Mouse (Mus musculus): Measurements from ENCODE around the gene Bdkrb1. TPM values are rescaled to one million over a fixed set of nuclear protein-coding genes. Genes with fewer than 3 reads are reported as not detected.

Bdkrb1 gene
- polyA plus RNA-seq, 1 experiment from 2014 or later = 0.17 TPM

GRCm38 (mm10) chr12:105563726-105564275 is 39.1 kb upstream of the Bdkrb1 start:
- Histone ChIP-seq H3K9ac (ENCODE audit: low read depth, low read length) (peak overlapping the region; percentile 43; the same call in 1 of the 2 replicates), H3K9me3 (ENCODE audit: control insufficient read depth, low read length) (peaks cover 9% of the 10 kb centered on the region), H3K36me3 (ENCODE audit: control insufficient read depth, insufficient read depth, low read length) (no peaks in the 10 kb centered on the region), H3K27me3 (replicated peaks; ENCODE audit: control insufficient read depth, insufficient read depth, low read length) (peaks cover 25% of the 10 kb centered on the region), H3K4me2 (ENCODE audit: low read depth, low read length) (peak overlapping the region; percentile 63), H3K4me1 (ENCODE audit: control insufficient read depth, insufficient read depth, low read length) (peaks cover 9% of the 10 kb centered on the region), H3K27ac (replicated peaks; ENCODE audit: low read depth, low read length) (no peak overlapping the region), H3K4me3 (ENCODE audit: low read depth, low read length) (peak overlapping the region; percentile 32)
- DNase-seq (ENCODE audit: low spot score) (no peak), ATAC-seq (ENCODE audit: low read depth) (0 out of 2 replicates have a peak, but pooled peaks have one; percentile 17)
- WGBS = 7% methylated on average over 25 of the region's 25 CpGs

DNA sequence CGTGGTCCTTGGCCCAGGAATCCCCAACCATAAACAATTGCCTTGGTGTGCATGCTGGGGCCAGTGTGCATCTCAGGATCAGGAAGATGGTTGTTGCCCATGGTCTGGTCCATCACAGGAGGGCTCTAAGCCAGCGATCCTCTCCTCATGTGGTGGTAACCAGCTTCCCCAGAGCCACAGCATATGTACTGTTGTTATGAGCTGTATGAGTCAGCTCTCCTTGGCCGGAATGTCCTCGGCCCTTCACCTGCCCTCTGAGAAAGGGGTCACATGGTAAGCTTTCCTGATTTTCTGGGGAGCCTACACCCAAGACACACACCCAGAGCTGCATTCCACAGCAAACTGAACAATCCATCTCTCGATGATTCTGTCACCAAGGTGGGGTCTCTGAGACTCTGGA is 37.7 kb upstream of the Bdkrb1 start:
- peaks cover 9% of the 10 kb centered on the region for H3K4me1 ChIP-seq (ENCODE audit: control insufficient read depth, insufficient read depth, low read length)
- no peak overlapping the region for H3K27ac ChIP-seq (replicated peaks; ENCODE audit: low read depth, low read length)
- H3K9ac ChIP-seq (ENCODE audit: low read depth, low read length) = no peak overlapping the region
- peaks cover 9% of the 10 kb centered on the region for H3K9me3 ChIP-seq (ENCODE audit: control insufficient read depth, low read length)
- H3K4me3 ChIP-seq (ENCODE audit: low read depth, low read length) = no peak overlapping the region
- ATAC-seq (ENCODE audit: low read depth) (no peak), DNase-seq (ENCODE audit: low spot score) (no peak)
- peaks cover 25% of the 10 kb centered on the region for H3K27me3 ChIP-seq (replicated peaks; ENCODE audit: control insufficient read depth, insufficient read depth, low read length)
- no peaks in the 10 kb centered on the region for H3K36me3 ChIP-seq (ENCODE audit: control insufficient read depth, insufficient read depth, low read length)
- 75% methylated on average over 5 of the region's 5 CpGs for WGBS
- no peak overlapping the region for H3K4me2 ChIP-seq (ENCODE audit: low read depth, low read length)

DNA sequence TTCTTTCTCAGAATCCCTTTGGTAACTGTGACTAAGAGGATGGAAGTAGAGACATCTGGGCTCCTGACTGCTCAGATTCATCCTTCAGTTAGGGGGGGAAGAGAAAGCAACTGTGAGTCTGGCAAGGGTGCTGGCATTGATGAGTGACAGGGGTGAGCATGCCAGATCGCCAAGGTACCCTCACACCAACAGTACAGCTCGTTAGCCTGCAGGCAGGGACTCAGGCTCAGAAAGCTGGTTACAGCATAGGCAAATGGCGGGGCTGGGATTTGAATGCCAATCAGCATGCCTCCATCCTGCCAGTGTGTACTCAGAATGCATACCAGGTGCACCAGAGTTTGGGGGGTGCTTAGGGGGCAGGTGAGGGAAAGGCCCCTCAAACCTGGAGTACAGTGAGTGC is 31.0 kb upstream of the Bdkrb1 start:
- H3K36me3 ChIP-seq (ENCODE audit: control insufficient read depth, insufficient read depth, low read length) = no peaks in the 10 kb centered on the region
- H3K27me3 ChIP-seq (replicated peaks; ENCODE audit: control insufficient read depth, insufficient read depth, low read length) = no peaks in the 10 kb centered on the region
- ATAC-seq (ENCODE audit: low read depth) (no peak), DNase-seq (ENCODE audit: low spot score) (no peak)
- no peaks in the 10 kb centered on the region for H3K4me1 ChIP-seq (ENCODE audit: control insufficient read depth, insufficient read depth, low read length)
- peaks cover 5% of the 10 kb centered on the region for H3K9me3 ChIP-seq (ENCODE audit: control insufficient read depth, low read length)
- H3K27ac ChIP-seq (replicated peaks; ENCODE audit: low read depth, low read length) = no peak overlapping the region
- H3K4me2 ChIP-seq (ENCODE audit: low read depth, low read length) = no peak overlapping the region
- WGBS = 55% methylated on average over 3 of the region's 3 CpGs
- no peak overlapping the region for H3K4me3 ChIP-seq (ENCODE audit: low read depth, low read length)
- H3K9ac ChIP-seq (ENCODE audit: low read depth, low read length) = no peak overlapping the region

- no peaks in the 10 kb centered on the region for H3K36me3 ChIP-seq (ENCODE audit: control insufficient read depth, insufficient read depth, low read length)
- H3K27me3 ChIP-seq (replicated peaks; ENCODE audit: control insufficient read depth, insufficient read depth, low read length) = no peaks in the 10 kb centered on the region
- H3K9ac ChIP-seq (ENCODE audit: low read depth, low read length) = no peak overlapping the region
- no peaks in the 10 kb centered on the region for H3K4me1 ChIP-seq (ENCODE audit: control insufficient read depth, insufficient read depth, low read length)
- no peak overlapping the region for H3K27ac ChIP-seq (replicated peaks; ENCODE audit: low read depth, low read length)
- 75% methylated on average over 2 of the region's 2 CpGs for WGBS
- DNase-seq (ENCODE audit: low spot score) = no peak
- H3K4me2 ChIP-seq (ENCODE audit: low read depth, low read length) = no peak overlapping the region
- ATAC-seq (ENCODE audit: low read depth) = no peak
- H3K4me3 ChIP-seq (ENCODE audit: low read depth, low read length) = no peak overlapping the region
- no peaks in the 10 kb centered on the region for H3K9me3 ChIP-seq (ENCODE audit: control insufficient read depth, low read length)
Measured at GRCm38 (mm10) chr12:105572622-105573021, 30.3 kb upstream of the Bdkrb1 start.

- H3K9me3 ChIP-seq (ENCODE audit: control insufficient read depth, low read length) = no peaks in the 10 kb centered on the region
- no peaks in the 10 kb centered on the region for H3K4me1 ChIP-seq (ENCODE audit: control insufficient read depth, insufficient read depth, low read length)
- no peak overlapping the region for H3K4me2 ChIP-seq (ENCODE audit: low read depth, low read length)
- DNase-seq (ENCODE audit: low spot score) = no peak
- H3K27ac ChIP-seq (replicated peaks; ENCODE audit: low read depth, low read length) = no peak overlapping the region
- H3K9ac ChIP-seq (ENCODE audit: low read depth, low read length) = no peak overlapping the region
- no peaks in the 10 kb centered on the region for H3K36me3 ChIP-seq (ENCODE audit: control insufficient read depth, insufficient read depth, low read length)
- ATAC-seq (ENCODE audit: low read depth) = no peak
- WGBS = 73% methylated on average over 4 of the region's 4 CpGs
- no peak overlapping the region for H3K4me3 ChIP-seq (ENCODE audit: low read depth, low read length)
- H3K27me3 ChIP-seq (replicated peaks; ENCODE audit: control insufficient read depth, insufficient read depth, low read length) = no peaks in the 10 kb centered on the region
Measured at GRCm38 (mm10) chr12:105574356-105574755, 28.5 kb upstream of the Bdkrb1 start.

GRCm38 (mm10) chr12:105580490-105580889 is 22.4 kb upstream of the Bdkrb1 start:
- H3K4me1 ChIP-seq (ENCODE audit: control insufficient read depth, insufficient read depth, low read length) = peaks cover 7% of the 10 kb centered on the region; the same call in 1 of the 2 replicates
- no peak overlapping the region for H3K9ac ChIP-seq (ENCODE audit: low read depth, low read length)
- no peak overlapping the region for H3K27ac ChIP-seq (replicated peaks; ENCODE audit: low read depth, low read length)
- no peak for ATAC-seq (ENCODE audit: low read depth)
- H3K4me3 ChIP-seq (ENCODE audit: low read depth, low read length) = no peak overlapping the region
- H3K27me3 ChIP-seq (replicated peaks; ENCODE audit: control insufficient read depth, insufficient read depth, low read length) = no peaks in the 10 kb centered on the region
- H3K4me2 ChIP-seq (ENCODE audit: low read depth, low read length) = no peak overlapping the region
- 69% methylated on average over 17 of the region's 17 CpGs for WGBS
- no peaks in the 10 kb centered on the region for H3K9me3 ChIP-seq (ENCODE audit: control insufficient read depth, low read length)
- DNase-seq (ENCODE audit: low spot score) = no peak
- no peaks in the 10 kb centered on the region for H3K36me3 ChIP-seq (ENCODE audit: control insufficient read depth, insufficient read depth, low read length)

DNA sequence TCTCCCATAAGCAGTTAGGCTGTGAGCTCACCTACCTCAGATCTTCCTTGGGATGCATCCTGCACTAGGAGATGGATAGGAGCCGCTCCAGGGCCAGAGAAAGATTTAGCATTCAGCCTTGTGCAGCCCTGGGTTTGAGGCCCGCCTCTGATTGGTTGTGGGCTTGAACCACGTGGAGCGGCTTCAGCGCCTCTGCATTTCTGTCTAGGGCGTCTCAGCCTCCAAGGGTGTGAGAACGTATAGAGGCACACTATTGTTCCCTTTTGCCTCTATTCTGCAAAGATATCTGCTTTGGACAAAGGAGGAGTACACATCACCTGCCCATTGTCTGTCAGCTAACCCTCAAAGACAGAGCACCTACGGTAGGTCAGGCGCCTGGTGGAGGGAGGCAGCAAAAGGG is 20.4 kb upstream of the Bdkrb1 start:
- Histone ChIP-seq H3K4me1 (ENCODE audit: control insufficient read depth, insufficient read depth, low read length) (peaks cover 7% of the 10 kb centered on the region; the same call in 1 of the 2 replicates), H3K36me3 (ENCODE audit: control insufficient read depth, insufficient read depth, low read length) (no peaks in the 10 kb centered on the region), H3K4me2 (ENCODE audit: low read depth, low read length) (no peak overlapping the region), H3K27me3 (replicated peaks; ENCODE audit: control insufficient read depth, insufficient read depth, low read length) (no peaks in the 10 kb centered on the region), H3K9me3 (ENCODE audit: control insufficient read depth, low read length) (no peaks in the 10 kb centered on the region), H3K27ac (replicated peaks; ENCODE audit: low read depth, low read length) (no peak overlapping the region), H3K9ac (ENCODE audit: low read depth, low read length) (no peak overlapping the region), H3K4me3 (ENCODE audit: low read depth, low read length) (no peak overlapping the region)
- WGBS = 61% methylated on average over 9 of the region's 9 CpGs
- DNase-seq (ENCODE audit: low spot score) (no peak), ATAC-seq (ENCODE audit: low read depth) (no peak)

DNA sequence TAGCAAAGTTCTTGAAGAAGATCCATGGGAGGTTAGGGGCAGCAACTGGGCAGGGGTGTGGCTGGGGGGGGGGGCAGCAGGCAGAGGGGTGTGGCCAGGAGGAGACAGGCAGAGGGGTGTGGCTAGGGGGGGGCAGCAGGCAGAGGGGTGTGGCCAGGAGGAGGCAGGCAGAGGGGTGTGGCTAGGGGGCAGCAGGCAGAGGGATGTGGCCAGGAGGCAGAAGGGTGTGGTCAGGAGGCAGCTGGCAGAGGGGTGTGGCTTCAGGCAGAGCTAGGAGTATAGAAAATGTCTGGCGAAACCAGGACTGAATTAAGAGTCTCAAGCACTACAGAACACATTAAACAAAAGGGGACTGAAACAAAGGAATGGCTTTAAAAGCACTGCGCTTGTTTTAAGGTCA is 19.4 kb upstream of the Bdkrb1 start:
- peaks cover 7% of the 10 kb centered on the region; the same call in 1 of the 2 replicates for H3K4me1 ChIP-seq (ENCODE audit: control insufficient read depth, insufficient read depth, low read length)
- 17% methylated on average over 2 of the region's 2 CpGs for WGBS
- H3K9me3 ChIP-seq (ENCODE audit: control insufficient read depth, low read length) = no peaks in the 10 kb centered on the region
- peak; percentile 62; the same call in 1 of the 2 replicates for ATAC-seq (ENCODE audit: low read depth)
- no peaks in the 10 kb centered on the region for H3K27me3 ChIP-seq (replicated peaks; ENCODE audit: control insufficient read depth, insufficient read depth, low read length)
- peak; percentile 84 for DNase-seq (ENCODE audit: low spot score)
- H3K27ac ChIP-seq (replicated peaks; ENCODE audit: low read depth, low read length) = peak overlapping the region; percentile 33; the same call in 1 of the 2 replicates
- H3K4me2 ChIP-seq (ENCODE audit: low read depth, low read length) = no peak overlapping the region
- no peak overlapping the region for H3K4me3 ChIP-seq (ENCODE audit: low read depth, low read length)
- H3K9ac ChIP-seq (ENCODE audit: low read depth, low read length) = no peak overlapping the region
- H3K36me3 ChIP-seq (ENCODE audit: control insufficient read depth, insufficient read depth, low read length) = no peaks in the 10 kb centered on the region

- WGBS = 18% methylated on average over 12 of the region's 12 CpGs
Measured at GRCm38 (mm10) chr12:105584851-105585250, 18.0 kb upstream of the Bdkrb1 start.

More at GRCm38 (mm10) chr12:105584851-105585250, 18.0 kb upstream of the Bdkrb1 start:
- Histone ChIP-seq H3K27me3 (replicated peaks; ENCODE audit: control insufficient read depth, insufficient read depth, low read length) (no peaks in the 10 kb centered on the region), H3K4me1 (ENCODE audit: control insufficient read depth, insufficient read depth, low read length) (peaks cover 7% of the 10 kb centered on the region; the same call in 1 of the 2 replicates), H3K4me3 (ENCODE audit: low read depth, low read length) (no peak overlapping the region), H3K27ac (replicated peaks; ENCODE audit: low read depth, low read length) (no peak overlapping the region), H3K4me2 (ENCODE audit: low read depth, low read length) (no peak overlapping the region), H3K9ac (ENCODE audit: low read depth, low read length) (no peak overlapping the region), H3K36me3 (ENCODE audit: control insufficient read depth, insufficient read depth, low read length) (no peaks in the 10 kb centered on the region), H3K9me3 (ENCODE audit: control insufficient read depth, low read length) (no peaks in the 10 kb centered on the region)
- DNase-seq (ENCODE audit: low spot score) (peak; percentile 72), ATAC-seq (ENCODE audit: low read depth) (no peak)
